Mouse (Mus musculus) forebrain, embryonic 14.5 days (tissue): ENCODE data around the gene Chrd. TPM values are rescaled to one million over a fixed set of nuclear protein-coding genes. Genes with fewer than 3 reads are reported as not detected.
A peak's percentile ranks its signal among the peaks of the same experiment; 100 is the strongest.

Experiments
- ATAC-seq: fragments of 200-750 bp; cut with Nextera tagmentation; 2 replicates; pipeline ENCODE4 v1.8.0; 2017; ENCODE audit warnings: mild to moderate bottlenecking, moderate library complexity
- DNase-seq: peaks from one replicate; pipeline ENCODE4 v3.0.0-alpha.2; 2015; ENCODE audit warnings: low spot score
- H3K27ac ChIP-seq: fragments of 300-500 bp; sonication (generic); 2 replicates; pipeline ENCODE4 v1.5.1; 2014; ENCODE audit warnings: low read depth, mild to moderate bottlenecking, control low read depth, low read length, moderate library complexity
- H3K27me3 ChIP-seq: fragments of 300-500 bp; sonication (generic); replicated peaks from 2 replicates; pipeline ENCODE4 v1.6.1; 2014; ENCODE audit warnings: low read length, control low read depth, mixed read lengths; ENCODE audit not compliant: control insufficient read depth, insufficient read depth
- H3K36me3 ChIP-seq: fragments of 300-500 bp; sonication (generic); 2 replicates; pipeline ENCODE4 v1.6.1; 2014; ENCODE audit warnings: low read length, control low read depth; ENCODE audit not compliant: control insufficient read depth, insufficient read depth
- H3K4me1 ChIP-seq: fragments of 300-500 bp; sonication (generic); 2 replicates; pipeline ENCODE4 v1.6.1; 2014; ENCODE audit warnings: antibody characterized with exemption, low read length, control low read depth; ENCODE audit not compliant: control insufficient read depth, insufficient read depth
- H3K4me2 ChIP-seq: fragments of 300-500 bp; sonication (generic); 2 replicates; pipeline ENCODE4 v1.6.1; 2014; ENCODE audit warnings: mild to moderate bottlenecking, control low read depth, low read length
- H3K4me3 ChIP-seq: fragments of 300-500 bp; sonication (generic); 2 replicates; pipeline ENCODE4 v1.5.1; 2014; ENCODE audit warnings: low read depth, low read length, control low read depth
- H3K9ac ChIP-seq: fragments of 300-500 bp; sonication (generic); 2 replicates; pipeline ENCODE4 v1.6.1; 2014; ENCODE audit warnings: mild to moderate bottlenecking, low read length, control low read depth, moderate library complexity
- H3K9me3 ChIP-seq: fragments of 300-500 bp; sonication (generic); replicated peaks from 2 replicates; pipeline ENCODE4 v1.6.1; 2016; ENCODE audit warnings: low read length, control low read depth, mixed read lengths; ENCODE audit not compliant: control insufficient read depth
- WGBS: fragments of 180-500 bp; shearing (Covaris S2); extraction: QIAGEN DNeasy Blood & Tissue Kit; methylation state at CpG from one replicate; pipeline ENCODE4 v1.1.7; 2014; 5-methylcytosine and 5-hydroxymethylcytosine counted together
- polyA plus RNA-seq: library from polyadenylated mRNA; unstranded; fragments of >200 nt; fragmentation: Nextera tagmentation; extraction: Ambion mirVana; gene quantifications from 2 replicates; pipeline ENCODE4 v1.2.1, GENCODE M21; 2014

Gene Chrd
- 2.6 and 3.8 TPM in 2 replicates for polyA plus RNA-seq

DNA sequence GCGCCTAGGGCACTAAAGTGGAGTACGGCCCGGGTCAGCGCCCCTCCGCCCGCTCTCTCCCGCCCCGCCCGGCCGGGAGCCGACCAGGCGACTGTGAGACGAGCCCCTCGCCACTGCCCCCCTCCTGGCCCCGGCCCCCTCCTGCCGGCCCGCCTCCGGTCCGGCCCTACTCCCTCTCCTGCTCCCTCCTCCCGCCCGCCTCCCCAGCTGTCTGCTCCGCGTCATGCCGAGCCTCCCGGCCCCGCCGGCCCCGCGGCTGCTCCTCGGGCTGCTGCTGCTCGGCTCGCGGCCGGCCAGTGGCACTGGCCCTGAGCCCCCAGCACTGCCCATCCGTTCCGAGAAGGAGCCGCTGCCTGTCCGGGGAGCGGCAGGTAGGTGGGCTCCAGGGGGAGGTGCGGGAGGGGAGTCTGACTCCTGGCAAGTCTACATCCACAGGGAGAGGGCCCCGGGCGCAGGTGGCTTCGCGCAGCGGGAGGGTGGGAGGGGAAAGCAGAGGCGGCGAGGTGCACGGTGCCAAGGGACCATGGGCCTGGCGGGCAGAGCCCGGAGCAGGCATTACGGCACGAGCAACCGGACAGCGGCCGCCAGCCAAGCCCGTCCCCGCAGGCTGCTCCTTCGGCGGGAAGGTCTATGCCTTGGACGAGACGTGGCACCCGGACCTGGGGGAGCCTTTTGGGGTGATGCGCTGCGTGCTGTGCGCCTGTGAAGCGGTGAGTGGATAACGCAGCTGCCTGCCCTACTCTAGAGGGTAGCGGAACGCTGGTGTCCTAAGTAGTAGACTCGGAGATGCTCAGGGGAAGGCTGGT, at the start of gene Chrd:
Gene Chrd (plus strand): TSS at position 203 of the 806 bp plus-strand sequence.
- peak within 1 kb of the TSS; percentile 98 for H3K4me2 ChIP-seq
- peaks cover 7% of the 10 kb centered on the region for H3K4me1 ChIP-seq
- H3K9me3 ChIP-seq = no peaks in the 10 kb centered on the region
- peak; percentile 86 for ATAC-seq
- H3K4me3 ChIP-seq = peak within 1 kb of the TSS; percentile 63
- H3K27me3 ChIP-seq = peaks cover 21% of the 10 kb centered on the region
- H3K27ac ChIP-seq = peak within 1 kb of the TSS; percentile 55
- H3K9ac ChIP-seq = peak within 1 kb of the TSS; percentile 83
- 0 out of 2 replicates have a peak, but pooled peaks cover 3% of the 10 kb centered on the region for H3K36me3 ChIP-seq
- DNase-seq = peak; percentile 60
- WGBS = under 1% methylated on average over 59 of the region's 70 CpGs

GRCm38 (mm10) chr16:20690774-20691173, 42.2 kb upstream of the Chrd start:
- no peaks in the 10 kb centered on the region for H3K9me3 ChIP-seq
- 92% methylated on average over 3 of the region's 3 CpGs for WGBS
- no peak for ATAC-seq
- H3K4me1 ChIP-seq = peaks cover 15% of the 10 kb centered on the region
- H3K9ac ChIP-seq = no peak overlapping the region
- no peak overlapping the region for H3K4me3 ChIP-seq
- no peak overlapping the region for H3K27ac ChIP-seq
- H3K27me3 ChIP-seq = no peaks in the 10 kb centered on the region
- H3K36me3 ChIP-seq = peaks cover 65% of the 10 kb centered on the region
- H3K4me2 ChIP-seq = no peak overlapping the region
- no peak for DNase-seq

DNA sequence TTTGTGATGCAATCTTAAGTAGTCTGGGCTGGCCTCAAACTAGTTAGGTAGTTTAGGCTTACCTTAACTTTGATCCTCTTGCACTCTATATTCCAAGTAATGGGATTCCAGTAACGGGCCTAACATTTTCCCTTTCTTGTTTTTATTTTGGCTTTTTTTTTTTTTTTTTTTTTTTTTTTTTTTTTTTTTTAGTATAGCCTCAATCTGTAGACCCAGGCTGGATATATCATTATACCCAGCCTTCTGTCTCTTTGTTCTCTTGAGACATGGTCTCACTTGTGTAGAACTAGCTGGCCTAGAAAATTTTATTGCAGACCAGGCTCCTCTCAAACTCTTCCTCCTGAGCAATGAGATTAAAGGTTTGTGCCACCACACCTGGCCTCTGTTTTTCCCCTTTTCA, 41.3 kb upstream of the Chrd start:
- 89% methylated on average over 1 of the region's 1 CpGs for WGBS

DNA sequence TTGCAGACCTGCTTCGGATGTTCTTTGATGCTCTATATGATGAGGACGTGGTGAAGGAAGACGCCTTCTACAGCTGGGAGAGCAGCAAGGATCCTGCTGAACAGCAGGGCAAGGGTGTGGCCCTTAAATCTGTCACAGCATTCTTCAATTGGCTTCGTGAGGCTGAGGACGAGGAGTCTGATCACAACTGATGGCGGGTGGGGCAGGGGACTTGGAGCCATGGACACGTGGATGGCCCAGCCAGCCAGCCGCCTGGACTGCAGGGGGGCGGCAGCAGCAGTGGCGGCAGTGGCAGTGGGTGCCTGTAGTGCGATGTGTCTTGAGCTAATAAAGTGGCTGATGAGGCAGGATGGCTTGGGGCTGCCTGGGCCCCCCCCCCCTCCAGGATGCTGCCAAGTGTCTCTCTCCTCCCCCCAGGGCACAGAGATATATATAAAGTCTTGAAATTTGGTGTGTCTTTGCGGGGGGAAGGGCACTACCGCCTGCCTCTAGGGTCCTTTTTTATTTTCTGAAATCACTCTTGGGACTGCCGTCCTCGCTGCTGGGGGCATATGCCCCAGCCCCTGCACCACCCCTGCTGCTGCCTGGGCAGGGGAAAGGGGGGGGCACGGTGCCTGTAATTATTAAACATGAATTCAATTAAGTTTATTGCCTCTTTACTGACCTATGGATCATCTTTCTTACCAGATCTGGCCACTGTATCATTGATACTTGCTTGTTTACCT, 40.5 kb upstream of the Chrd start:
- Histone ChIP-seq H3K27ac (peak overlapping the region; percentile 93), H3K9ac (peak overlapping the region; percentile 79; the same call in 1 of the 2 replicates), H3K36me3 (peaks cover 49% of the 10 kb centered on the region), H3K4me2 (peak overlapping the region; percentile 88; the same call in 1 of the 2 replicates), H3K4me1 (peaks cover 21% of the 10 kb centered on the region), H3K4me3 (0 out of 2 replicates have a peak overlapping the region, but pooled peaks have one; percentile 57), H3K27me3 (no peaks in the 10 kb centered on the region), H3K9me3 (no peaks in the 10 kb centered on the region)
- no peak for ATAC-seq
- WGBS = 47% methylated on average over 16 of the region's 16 CpGs
- no peak for DNase-seq

More for the DNA sequence above, 41.3 kb upstream of the Chrd start:
- no peaks in the 10 kb centered on the region for H3K27me3 ChIP-seq
- H3K4me3 ChIP-seq = no peak overlapping the region
- peaks cover 18% of the 10 kb centered on the region for H3K4me1 ChIP-seq
- no peak overlapping the region for H3K4me2 ChIP-seq
- H3K9me3 ChIP-seq = no peaks in the 10 kb centered on the region
- no peak overlapping the region for H3K27ac ChIP-seq
- H3K9ac ChIP-seq = no peak overlapping the region
- ATAC-seq = no peak
- H3K36me3 ChIP-seq = peaks cover 57% of the 10 kb centered on the region
- DNase-seq = no peak

DNA sequence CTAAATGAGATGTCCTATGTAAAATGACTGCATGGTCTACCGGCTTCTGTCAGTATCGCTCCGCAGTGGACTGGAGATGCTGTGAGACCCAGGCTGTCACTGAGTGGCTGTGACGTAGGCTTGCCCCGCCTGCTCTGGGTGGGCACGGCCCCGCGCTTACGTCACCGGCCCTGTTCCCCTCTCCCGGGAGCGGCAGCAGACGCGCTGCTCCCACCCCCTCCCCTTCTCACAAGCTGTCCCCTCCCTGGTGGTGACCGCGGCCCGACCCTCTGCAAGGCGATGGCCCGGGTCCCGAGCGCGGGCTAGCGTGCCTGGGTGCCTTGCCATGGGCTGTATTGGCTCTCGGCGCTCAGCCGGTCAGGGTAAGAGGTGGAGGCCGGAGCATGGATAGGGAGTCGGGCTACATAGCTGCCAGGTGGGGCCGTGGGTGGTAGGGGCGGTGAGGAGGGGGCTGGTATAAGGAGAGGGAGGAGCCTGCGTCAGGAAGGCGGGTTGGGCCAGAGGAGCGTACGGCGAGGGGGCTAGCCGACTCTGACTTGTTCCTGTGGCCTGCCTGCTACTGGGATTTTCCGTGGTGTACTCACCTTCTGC, 39.7 kb upstream of the Chrd start, which contains the start of gene Fam131a:
Gene Fam131a (plus strand): TSS at position 131 of the 591 bp plus-strand sequence.
- H3K4me1 ChIP-seq = peaks cover 21% of the 10 kb centered on the region
- H3K4me2 ChIP-seq = peak within 1 kb of the TSS; percentile 88
- no peaks in the 10 kb centered on the region for H3K9me3 ChIP-seq
- peak within 1 kb of the TSS; percentile 93 for H3K27ac ChIP-seq
- H3K36me3 ChIP-seq = peaks cover 41% of the 10 kb centered on the region
- H3K27me3 ChIP-seq = no peaks in the 10 kb centered on the region
- peak within 1 kb of the TSS; percentile 79 for H3K9ac ChIP-seq
- ATAC-seq (peak; percentile 93), DNase-seq (peak; percentile 96)
- peak within 1 kb of the TSS; percentile 57 for H3K4me3 ChIP-seq
- WGBS = under 1% methylated on average over 37 of the region's 37 CpGs

DNA sequence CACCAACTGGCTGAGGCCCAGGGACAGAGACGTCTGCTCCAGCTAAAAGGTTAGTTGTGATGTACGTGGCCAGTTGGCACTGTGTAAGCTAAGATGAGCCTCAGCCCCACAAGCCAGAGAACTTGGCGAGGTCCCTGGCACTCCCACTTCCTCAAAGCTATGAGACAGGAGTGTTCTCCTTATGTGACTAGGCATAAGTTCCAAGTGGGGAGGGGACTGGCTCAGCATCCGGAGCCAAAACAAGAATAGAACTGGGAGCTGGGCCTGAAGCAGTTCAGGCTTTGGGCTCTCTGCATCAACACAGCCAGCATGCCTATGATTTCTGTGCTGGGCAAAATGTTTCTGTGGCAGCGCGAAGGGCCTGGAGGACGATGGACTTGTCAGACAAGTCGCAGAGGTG, 38.1 kb upstream of the Chrd start:
- H3K9me3 ChIP-seq = no peaks in the 10 kb centered on the region
- H3K4me2 ChIP-seq = peak overlapping the region; percentile 88
- ATAC-seq (no peak), DNase-seq (peak; percentile 74)
- peak overlapping the region; percentile 17; the same call in 1 of the 2 replicates for H3K27ac ChIP-seq
- H3K4me3 ChIP-seq = no peak overlapping the region
- WGBS = 62% methylated on average over 8 of the region's 8 CpGs
- no peak overlapping the region for H3K9ac ChIP-seq
- peaks cover 39% of the 10 kb centered on the region for H3K36me3 ChIP-seq
- H3K4me1 ChIP-seq = peaks cover 21% of the 10 kb centered on the region
- H3K27me3 ChIP-seq = no peaks in the 10 kb centered on the region

GRCm38 (mm10) chr16:20695622-20696323, 37.2 kb upstream of the Chrd start:
- Histone ChIP-seq H3K4me1 (peaks cover 21% of the 10 kb centered on the region), H3K36me3 (peaks cover 35% of the 10 kb centered on the region), H3K9me3 (no peaks in the 10 kb centered on the region), H3K27me3 (no peaks in the 10 kb centered on the region), H3K27ac (peak overlapping the region; percentile 74), H3K4me2 (peak overlapping the region; percentile 88), H3K4me3 (peak overlapping the region; percentile 35), H3K9ac (peak overlapping the region; percentile 55)
- ATAC-seq (peak; percentile 84), DNase-seq (peak; percentile 97)
- WGBS = 1% methylated on average over 46 of the region's 46 CpGs

- H3K4me2 ChIP-seq = no peak overlapping the region
- no peaks in the 10 kb centered on the region for H3K27me3 ChIP-seq
- DNase-seq (no peak), ATAC-seq (no peak)
- peaks cover 23% of the 10 kb centered on the region for H3K4me1 ChIP-seq
- no peaks in the 10 kb centered on the region for H3K9me3 ChIP-seq
- 81% methylated on average over 5 of the region's 5 CpGs for WGBS
- H3K36me3 ChIP-seq = peaks cover 29% of the 10 kb centered on the region
- H3K27ac ChIP-seq = no peak overlapping the region
- no peak overlapping the region for H3K4me3 ChIP-seq
- H3K9ac ChIP-seq = no peak overlapping the region
These were observed 33.7 kb upstream of the Chrd start for GRCm38 (mm10) chr16:20699266-20699665.
